Mouse (Mus musculus) thymus, postnatal 4 days (tissue): ENCODE results near the gene Stard10.

Experiments
- DNase-seq: peaks from one replicate; pipeline ENCODE4 v3.0.0; 2021

Stard10 gene

DNA sequence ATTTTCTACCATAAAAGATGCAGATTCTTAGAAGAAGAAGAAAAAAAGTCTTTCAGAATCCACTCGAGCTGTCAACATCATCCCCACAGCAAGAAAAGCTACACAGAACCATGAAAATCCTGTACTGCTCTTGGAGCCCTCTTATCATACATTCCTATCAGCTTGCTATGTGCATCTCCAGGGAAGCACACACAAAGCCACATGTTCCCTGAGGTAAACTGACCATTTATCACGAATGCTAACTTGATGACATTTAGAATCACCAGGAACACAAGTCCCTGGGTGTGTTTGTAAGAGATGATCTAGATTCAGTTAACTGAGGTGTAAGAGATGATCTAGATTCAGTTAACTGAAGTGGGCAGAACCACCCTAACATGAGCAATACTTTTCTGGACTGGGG is 10.0 kb upstream of the Stard10 start:
- no peak for DNase-seq

- no peak for DNase-seq
These were observed 6.9 kb upstream of the Stard10 start for GRCm38 (mm10) chr7:101309985-101310326.

DNA sequence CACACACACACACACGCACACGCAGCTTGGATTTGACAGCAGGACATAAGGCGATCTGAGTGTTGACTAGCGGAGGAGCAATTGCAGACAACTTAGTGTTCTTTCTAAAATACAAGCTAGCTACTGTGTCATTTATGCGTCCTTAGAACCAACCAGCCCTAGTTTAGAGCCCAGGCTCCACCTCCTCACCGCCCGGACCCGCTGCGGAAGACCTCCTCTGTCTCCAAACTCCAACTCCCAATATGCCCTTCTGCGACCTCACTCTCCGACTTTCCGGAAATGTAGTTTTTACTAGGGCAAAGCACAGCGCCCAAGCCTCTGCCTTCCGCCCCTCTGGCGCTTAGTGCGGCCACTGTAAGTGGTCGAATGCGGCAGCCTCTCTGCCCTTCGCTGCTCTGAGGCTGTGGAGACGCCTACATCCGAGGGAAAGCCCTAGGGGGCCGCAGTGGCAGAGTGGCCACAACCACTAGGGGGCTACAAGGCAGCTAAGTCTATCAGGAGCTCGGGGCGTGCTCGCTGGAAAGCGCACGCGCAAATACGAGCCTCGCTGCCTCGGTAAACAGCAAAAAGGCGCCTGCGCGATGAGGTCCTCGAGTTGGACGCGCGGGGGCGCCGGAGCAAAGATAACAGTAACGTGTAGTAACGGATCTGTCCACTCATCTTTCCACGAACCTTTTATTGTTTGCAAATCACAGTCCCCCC is 6.4 kb upstream of the Stard10 start:
- peak; percentile 98 for DNase-seq

DNA sequence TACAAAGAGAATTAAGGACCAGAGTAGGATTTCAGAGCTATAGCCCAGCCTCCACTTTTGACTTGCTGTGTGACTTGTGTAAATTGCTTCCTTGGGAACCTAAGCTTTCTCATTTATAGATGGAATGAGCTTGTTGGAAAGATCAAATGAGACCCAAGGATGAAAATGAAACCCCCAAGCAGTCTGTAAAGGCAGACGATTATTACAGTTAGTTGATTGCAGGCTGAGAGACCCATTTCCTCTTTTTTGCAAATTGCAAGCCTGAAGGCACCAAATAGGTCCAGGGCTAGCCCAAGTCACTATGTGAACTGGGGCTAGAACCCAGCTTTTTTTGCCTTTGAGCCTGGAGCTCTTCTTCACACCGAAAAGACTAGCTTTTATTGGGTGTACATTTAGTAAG is 5.8 kb upstream of the Stard10 start:
- no peak for DNase-seq

GRCm38 (mm10) chr7:101313033-101313432 is 3.9 kb upstream of the Stard10 start:
- DNase-seq = no peak

- DNase-seq = no peak
These were observed 2.5 kb upstream of the Stard10 start for GRCm38 (mm10) chr7:101314396-101314795.

DNA sequence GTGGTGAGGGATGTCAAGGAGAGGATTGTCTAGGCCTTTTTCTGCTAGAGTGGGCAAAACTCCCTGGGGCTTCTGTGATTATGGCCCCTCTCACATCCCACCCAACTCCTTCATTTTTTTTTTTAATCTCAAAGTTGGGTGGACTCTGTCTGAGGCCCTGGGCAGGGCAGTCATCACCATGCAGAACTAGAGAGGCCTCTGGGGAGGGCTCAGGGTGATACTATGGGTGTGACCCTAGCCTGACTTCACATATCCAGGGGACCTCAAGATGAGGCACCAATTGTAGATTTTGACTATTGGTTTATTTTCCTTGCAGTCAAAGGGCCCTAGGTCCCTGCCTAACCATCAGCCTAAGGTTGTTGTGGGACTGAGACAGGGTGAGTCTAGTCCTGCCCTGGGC is 1.2 kb upstream of the Stard10 start:
- no peak for DNase-seq

DNA sequence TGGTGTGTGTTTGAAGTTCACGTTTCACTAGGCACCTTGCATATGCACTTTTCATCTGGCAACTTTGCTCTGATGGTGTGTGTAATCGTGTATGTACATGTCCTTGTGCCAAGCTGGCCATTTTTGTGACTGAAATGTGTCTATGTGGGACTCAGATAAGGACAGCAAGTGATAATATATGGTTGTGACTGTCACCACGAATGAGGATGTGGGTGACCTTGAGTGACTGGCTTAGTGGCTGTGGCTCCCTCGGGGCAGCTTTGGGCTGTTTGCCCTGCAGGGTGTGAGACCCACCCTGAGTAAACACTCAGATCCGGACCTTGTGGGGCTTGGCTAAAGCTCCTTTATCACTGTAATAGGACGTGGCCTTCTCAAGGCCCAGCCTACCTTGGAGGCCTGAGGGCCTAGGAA is 290 bp upstream of the Stard10 start:
- DNase-seq = no peak

DNA sequence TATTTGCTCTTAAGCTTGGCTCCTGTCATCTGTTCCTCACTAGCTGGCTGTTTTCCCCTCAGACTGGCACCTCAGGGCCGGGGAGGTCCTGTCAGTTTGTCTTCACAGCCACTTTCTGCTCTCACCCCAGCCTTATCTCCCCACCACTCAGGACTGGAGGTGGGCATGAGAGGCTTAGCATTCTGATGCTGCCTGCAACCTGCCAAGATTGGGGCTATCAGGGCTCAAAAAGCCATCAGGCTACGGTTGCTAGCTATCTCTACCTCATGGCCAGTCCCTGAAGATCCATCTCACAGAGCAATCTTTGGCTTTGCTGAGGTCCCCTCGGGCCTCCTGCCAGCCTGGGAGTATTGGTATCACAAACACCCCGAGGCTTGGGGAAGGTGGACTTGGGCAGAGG is 2.0 kb downstream of the Stard10 start:
- no peak for DNase-seq

- no peak for DNase-seq
These were observed 2.9 kb downstream of the Stard10 start for GRCm38 (mm10) chr7:101319796-101320195.

GRCm38 (mm10) chr7:101320399-101321217 is 3.7 kb downstream of the Stard10 start:
- DNase-seq = no peak

- DNase-seq = peak; percentile 64
These were observed 4.4 kb downstream of the Stard10 start for GRCm38 (mm10) chr7:101321218-101321827.

DNA sequence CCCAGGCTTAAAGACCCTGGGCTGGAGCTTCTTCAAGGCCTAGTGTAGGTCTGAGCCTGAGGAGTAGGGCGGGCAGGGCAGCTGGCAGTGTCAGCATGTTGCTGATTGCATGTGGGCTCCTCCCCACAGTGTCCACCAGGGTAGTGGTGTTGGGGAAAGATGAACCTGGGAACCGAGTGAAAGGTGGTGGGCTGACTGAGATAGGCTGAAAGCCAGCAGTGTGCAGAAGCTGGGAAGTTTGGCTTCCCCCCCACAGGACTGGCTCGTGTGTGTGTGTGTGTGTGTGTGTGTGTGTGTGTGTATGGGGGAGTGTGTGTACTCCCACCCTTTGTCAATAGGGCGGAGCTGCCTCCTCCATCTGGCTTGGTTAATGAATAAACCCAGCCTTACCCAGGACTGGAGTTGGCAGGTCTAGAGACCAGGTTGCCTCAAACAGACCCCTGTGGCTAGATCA is 6.3 kb downstream of the Stard10 start:
- no peak for DNase-seq

DNA sequence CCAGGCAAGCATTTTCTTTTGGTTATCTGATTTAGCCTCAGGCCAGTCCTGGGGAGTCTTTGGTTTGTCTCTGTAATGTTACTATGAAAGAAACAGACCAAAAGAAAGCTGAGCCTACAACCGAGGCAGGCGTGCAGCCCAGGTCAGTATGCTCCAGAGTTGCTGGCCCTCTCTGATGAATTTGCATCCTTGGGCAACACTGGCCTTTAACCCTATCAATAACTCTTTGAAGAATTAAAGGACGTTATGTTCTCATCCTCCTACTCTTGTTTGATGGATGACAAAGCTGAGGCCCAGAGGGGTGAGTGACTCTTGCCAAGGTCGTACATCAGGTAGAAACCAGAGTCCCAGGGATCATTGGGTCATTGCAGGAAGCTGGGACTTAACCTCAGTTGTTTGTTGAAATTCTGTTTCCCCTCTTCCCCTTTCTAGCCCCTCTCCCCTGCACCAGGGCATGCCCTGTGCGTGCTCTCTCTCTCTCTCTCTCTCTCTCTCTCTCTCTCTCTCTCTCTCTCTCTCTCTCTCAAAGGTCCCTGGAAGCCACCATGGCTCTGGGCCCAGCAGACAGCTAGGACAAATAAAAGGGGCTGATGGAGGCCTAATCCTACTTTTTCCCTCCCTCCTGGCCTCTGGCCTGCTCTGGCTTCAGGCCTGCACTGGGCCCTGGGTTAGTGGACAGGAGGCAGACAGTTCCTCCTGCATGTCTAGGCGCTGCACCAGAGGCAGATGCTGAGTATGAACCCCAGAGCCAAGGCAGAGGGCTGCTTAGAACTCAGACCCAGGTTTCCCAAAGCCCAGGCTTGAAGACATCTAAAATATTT is 7.5 kb downstream of the Stard10 start:
- no peak for DNase-seq

GRCm38 (mm10) chr7:101326006-101326405 is 9.1 kb downstream of the Stard10 start:
- no peak for DNase-seq

- no peak for DNase-seq
These were observed 10.4 kb downstream of the Stard10 start for GRCm38 (mm10) chr7:101327263-101327662.

- no peak for DNase-seq
These were observed 10.9 kb downstream of the Stard10 start for GRCm38 (mm10) chr7:101327786-101328185.

GRCm38 (mm10) chr7:101328621-101329158 is 11.8 kb downstream of the Stard10 start:
- no peak for DNase-seq

DNA sequence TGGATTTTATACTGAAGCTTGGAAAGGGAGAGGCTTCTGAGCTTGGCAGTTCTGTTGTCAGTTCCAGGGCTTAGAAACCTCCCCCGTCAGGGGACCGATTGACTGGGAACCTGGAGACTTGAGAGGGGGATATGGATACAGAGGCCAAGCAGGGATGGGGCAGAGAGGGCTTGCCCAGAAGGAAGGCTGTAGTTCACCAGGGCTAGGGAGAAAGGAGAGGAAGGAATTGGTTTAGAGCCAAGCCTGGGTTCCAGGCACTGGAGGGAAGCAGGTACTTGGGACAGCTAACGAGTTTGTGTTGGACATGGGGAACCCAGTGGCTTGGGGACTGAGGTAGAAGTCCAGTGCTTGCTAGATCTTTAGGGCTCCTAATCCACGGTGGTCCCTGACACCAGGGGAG is 12.7 kb downstream of the Stard10 start:
- DNase-seq = no peak

- no peak for DNase-seq
These were observed 13.4 kb downstream of the Stard10 start for GRCm38 (mm10) chr7:101330074-101330840.

DNA sequence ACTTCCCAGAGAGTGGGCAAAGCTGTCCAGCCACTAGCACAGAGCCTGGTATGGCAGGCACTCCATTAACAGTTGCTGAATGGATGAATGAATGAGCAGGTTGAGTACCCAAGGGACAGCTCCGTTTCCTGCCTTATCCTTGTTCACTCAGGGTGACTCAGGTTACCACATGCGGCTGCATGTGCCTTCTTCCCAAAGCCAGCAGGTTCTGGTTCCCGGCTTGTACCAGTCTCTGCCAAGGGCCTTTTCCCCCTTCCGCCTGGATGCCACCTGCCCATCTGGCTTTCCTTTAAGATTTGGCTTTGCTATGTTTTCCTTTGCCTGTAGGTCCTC is 13.9 kb downstream of the Stard10 start:
- no peak for DNase-seq
